Mouse (Mus musculus): ENCODE data around the gene Pcdh15. TPM values are rescaled to one million over a fixed set of nuclear protein-coding genes. Genes with fewer than 3 reads are reported as not detected.

The Pcdh15 gene
- polyA plus RNA-seq, 1 experiment from 2014 or later: 2.4 TPM

DNA sequence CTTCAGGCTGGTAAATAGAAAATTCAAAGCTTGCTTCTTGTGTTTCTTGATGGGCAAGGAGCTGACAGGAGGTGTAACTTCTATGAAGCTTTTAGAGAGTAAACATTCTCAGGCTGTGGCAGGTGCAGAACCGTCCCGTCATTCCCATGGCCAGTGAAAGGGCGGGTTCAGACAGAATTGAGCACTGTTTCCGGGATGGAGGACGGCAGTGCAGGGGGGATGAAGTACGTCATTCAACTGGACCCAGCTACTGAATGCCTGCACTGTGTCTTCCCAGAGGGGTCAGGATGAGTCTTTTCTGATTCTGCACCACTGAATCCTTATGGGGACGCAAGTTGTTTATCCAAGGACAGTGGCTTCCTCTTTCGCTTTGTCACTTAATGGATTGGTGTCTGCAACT, 727.2 kb downstream of the Pcdh15 start:
- 45% methylated on average over 8 of the region's 8 CpGs for WGBS
- Histone ChIP-seq H3K9me3 (no peaks in the 10 kb centered on the region), H3K4me2 (peak overlapping the region; percentile 38; the same call in 1 of the 2 replicates), H3K9ac (no peak overlapping the region), H3K36me3 (no peaks in the 10 kb centered on the region), H3K27ac (no peak overlapping the region), H3K4me1 (no peaks in the 10 kb centered on the region), H3K27me3 (replicated peaks) (no peaks in the 10 kb centered on the region), H3K4me3 (replicated peaks) (peak overlapping the region; percentile 27)
- ATAC-seq (ENCODE audit: insufficient read depth, low FRiP score, low read depth): peak; percentile 71; the same call in 1 of the 2 replicates

DNA sequence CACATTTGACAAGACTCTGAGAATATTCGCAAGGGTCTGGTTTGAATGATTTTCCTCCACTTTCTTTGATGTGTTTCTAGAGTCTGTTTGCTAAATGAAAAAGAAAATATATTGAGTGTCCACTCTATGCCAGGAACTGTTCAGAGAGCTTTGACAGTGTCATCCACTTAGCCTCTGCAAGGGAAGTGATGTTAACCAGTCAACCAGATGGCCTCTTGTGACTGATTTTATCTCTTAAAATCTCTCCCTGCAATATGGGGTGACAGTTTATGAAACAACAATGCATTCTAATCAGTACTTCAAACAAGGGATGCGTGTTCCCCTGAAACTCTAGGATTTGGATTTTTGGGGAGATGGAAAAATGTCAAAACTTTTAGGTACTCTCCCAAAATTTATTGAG, 729.6 kb downstream of the Pcdh15 start:
- Histone ChIP-seq H3K36me3 (no peaks in the 10 kb centered on the region), H3K9ac (no peak overlapping the region), H3K27me3 (replicated peaks) (no peaks in the 10 kb centered on the region), H3K27ac (no peak overlapping the region), H3K4me2 (no peak overlapping the region), H3K4me3 (replicated peaks) (no peak overlapping the region), H3K4me1 (no peaks in the 10 kb centered on the region), H3K9me3 (no peaks in the 10 kb centered on the region)
- 55% methylated on average over 2 of the region's 2 CpGs for WGBS
- no peak for ATAC-seq (ENCODE audit: insufficient read depth, low FRiP score, low read depth)

DNA sequence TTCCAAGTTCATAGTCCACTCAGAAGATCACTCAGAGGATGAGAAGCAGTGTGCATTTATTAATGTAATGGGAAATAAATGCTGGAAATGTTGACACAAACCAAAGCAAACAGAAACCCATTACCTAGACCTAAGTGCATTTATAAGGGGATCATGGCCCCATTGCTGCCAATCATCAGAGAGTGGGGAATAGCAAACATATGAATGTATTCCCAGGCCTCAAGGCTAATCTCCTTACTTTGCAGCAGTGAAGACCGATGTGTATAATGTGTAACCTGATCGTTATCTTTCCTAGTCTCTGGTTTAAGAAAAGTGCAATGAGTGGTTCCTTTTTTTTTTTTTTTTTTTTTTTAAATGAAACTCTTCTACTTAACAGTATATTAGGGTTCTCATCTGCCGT, 745.9 kb downstream of the Pcdh15 start:
- H3K4me1 ChIP-seq: no peaks in the 10 kb centered on the region
- peak; percentile 89 for ATAC-seq (ENCODE audit: insufficient read depth, low FRiP score, low read depth)
- H3K4me2 ChIP-seq: no peak overlapping the region
- H3K27ac ChIP-seq: no peak overlapping the region
- H3K36me3 ChIP-seq: no peaks in the 10 kb centered on the region
- 67% methylated on average over 3 of the region's 3 CpGs for WGBS
- H3K9ac ChIP-seq: no peak overlapping the region
- H3K4me3 ChIP-seq (replicated peaks): no peak overlapping the region
- H3K9me3 ChIP-seq: no peaks in the 10 kb centered on the region
- no peaks in the 10 kb centered on the region for H3K27me3 ChIP-seq (replicated peaks)

DNA sequence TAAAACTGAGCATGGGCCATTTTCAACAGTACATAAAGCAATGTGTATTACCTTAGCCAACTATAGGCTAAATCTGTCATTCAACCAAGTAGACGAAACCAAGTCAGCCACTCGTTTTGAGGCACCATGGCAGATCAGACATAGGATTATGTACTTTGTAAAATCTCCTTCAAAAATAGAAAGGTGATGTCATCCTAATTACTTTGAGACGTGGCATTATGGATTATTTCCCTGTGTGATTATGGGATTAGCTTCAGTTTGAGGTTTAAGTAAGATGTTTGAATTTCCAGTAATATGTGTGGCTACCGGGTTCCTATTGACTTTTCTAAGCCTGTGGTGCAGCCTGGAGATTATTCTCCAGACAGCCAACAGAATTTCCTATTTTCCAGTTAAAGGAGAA, 763.0 kb downstream of the Pcdh15 start:
- WGBS: 67% methylated on average over 4 of the region's 4 CpGs
- Histone ChIP-seq H3K9ac (no peak overlapping the region), H3K4me3 (replicated peaks) (no peak overlapping the region), H3K27me3 (replicated peaks) (no peaks in the 10 kb centered on the region), H3K4me1 (no peaks in the 10 kb centered on the region), H3K27ac (no peak overlapping the region), H3K4me2 (no peak overlapping the region), H3K36me3 (no peaks in the 10 kb centered on the region), H3K9me3 (no peaks in the 10 kb centered on the region)
- ATAC-seq (ENCODE audit: insufficient read depth, low FRiP score, low read depth): no peak

DNA sequence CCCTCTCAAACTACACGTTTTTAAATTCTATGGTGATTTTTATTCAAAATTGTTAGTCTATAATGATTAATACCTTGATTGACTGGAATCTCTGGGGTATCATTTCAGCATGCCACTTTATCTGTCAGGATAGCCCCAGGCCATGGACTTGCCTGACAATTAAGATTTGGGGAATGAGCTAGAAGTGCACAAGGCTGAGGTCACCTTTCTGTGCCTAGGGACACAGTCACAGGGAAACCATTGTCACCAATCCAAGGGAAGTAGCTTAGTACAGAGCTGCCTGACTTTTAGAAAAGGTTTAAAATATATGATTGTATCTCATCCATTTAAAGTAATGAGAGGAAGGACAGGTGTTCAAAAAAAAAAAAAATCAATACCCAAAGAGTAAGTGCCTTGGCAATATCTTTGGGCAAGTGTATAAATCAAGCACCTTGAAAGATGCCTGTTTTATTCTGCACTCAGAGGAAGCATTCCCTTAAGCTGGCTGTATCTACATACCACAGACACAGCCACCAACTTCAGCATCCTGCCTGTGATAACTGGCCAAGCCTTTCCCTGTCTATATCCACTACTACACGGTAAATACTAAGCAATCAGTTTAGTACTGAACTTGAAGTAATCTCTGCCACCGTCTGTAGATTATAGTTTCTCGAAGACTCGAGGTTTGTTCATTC, 779.0 kb downstream of the Pcdh15 start:
- no peaks in the 10 kb centered on the region for H3K4me1 ChIP-seq
- H3K4me2 ChIP-seq: no peak overlapping the region
- H3K9ac ChIP-seq: no peak overlapping the region
- no peak for ATAC-seq (ENCODE audit: insufficient read depth, low FRiP score, low read depth)
- H3K27me3 ChIP-seq (replicated peaks): no peaks in the 10 kb centered on the region
- 51% methylated on average over 5 of the region's 5 CpGs for WGBS
- H3K36me3 ChIP-seq: no peaks in the 10 kb centered on the region
- no peak overlapping the region for H3K4me3 ChIP-seq (replicated peaks)
- H3K9me3 ChIP-seq: no peaks in the 10 kb centered on the region
- no peak overlapping the region for H3K27ac ChIP-seq

DNA sequence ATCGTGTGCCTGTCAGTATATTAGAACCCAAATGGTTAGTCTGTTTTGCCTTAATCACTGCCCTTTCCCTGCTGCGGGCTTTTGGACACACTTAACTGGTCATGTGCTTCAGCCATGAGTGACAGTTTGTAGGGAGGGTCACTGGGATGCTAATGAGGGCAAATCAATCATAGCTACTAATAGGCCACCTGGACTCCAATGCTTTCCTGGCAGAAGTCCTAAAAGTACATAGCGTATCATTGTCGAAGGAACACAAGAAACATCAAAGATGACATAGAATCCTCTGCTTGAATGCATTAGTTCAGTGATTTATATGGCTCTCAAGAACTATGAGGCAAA, 779.6 kb downstream of the Pcdh15 start:
- ATAC-seq (ENCODE audit: insufficient read depth, low FRiP score, low read depth): no peak
- Histone ChIP-seq H3K36me3 (no peaks in the 10 kb centered on the region), H3K27ac (no peak overlapping the region)

DNA sequence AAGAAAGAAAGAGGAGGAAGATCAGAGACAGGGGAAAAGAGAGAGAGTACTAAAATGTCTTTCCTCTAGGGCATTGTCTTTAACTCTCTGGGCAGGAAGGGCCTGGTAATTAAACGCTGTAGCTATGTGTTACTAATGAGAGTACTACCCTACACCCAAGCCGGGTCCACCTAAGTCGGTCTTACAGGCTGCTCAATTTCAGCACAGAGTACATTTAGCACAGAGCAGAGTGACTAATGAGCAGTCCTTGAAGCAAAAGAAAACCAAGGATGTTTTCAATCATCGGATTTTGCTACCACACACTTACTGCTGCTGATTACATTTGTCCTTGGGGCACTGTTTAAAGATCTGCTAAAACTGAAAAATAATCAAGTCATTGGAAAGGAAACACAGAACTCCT, 788.6 kb downstream of the Pcdh15 start:
- no peak overlapping the region for H3K27ac ChIP-seq
- H3K4me3 ChIP-seq (replicated peaks): no peak overlapping the region
- no peak for ATAC-seq (ENCODE audit: insufficient read depth, low FRiP score, low read depth)
- no peaks in the 10 kb centered on the region for H3K27me3 ChIP-seq (replicated peaks)
- H3K9me3 ChIP-seq: no peaks in the 10 kb centered on the region
- H3K4me1 ChIP-seq: no peaks in the 10 kb centered on the region
- no peak overlapping the region for H3K4me2 ChIP-seq
- H3K36me3 ChIP-seq: no peaks in the 10 kb centered on the region
- no peak overlapping the region for H3K9ac ChIP-seq
- WGBS: 66% methylated on average over 4 of the region's 4 CpGs

More for the DNA sequence above, 779.6 kb downstream of the Pcdh15 start:
- WGBS: 56% methylated on average over 4 of the region's 4 CpGs
- H3K9me3 ChIP-seq: no peaks in the 10 kb centered on the region
- no peak overlapping the region for H3K9ac ChIP-seq
- no peak overlapping the region for H3K4me3 ChIP-seq (replicated peaks)
- no peak overlapping the region for H3K4me2 ChIP-seq
- no peaks in the 10 kb centered on the region for H3K4me1 ChIP-seq
- no peaks in the 10 kb centered on the region for H3K27me3 ChIP-seq (replicated peaks)

DNA sequence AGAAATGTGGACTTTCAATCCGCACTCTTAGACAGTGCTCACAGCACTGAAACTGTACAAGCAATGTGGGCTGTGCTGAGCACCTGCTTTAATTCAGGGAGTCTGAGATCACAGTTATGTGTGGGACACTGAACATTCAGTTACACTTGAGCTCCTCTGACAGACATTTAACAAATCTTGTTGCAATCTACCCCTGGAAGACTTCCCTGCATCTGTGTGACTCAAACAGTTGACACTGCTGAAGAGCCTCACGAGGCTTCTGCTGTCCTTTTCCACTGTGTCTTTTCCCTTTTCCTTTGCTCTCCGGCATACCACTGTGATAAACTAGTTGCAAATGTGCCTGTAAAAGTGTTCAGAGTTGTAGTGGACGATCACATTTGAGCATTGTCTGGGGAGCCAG, 793.1 kb downstream of the Pcdh15 start:
- Histone ChIP-seq H3K4me2 (no peak overlapping the region), H3K9ac (no peak overlapping the region), H3K36me3 (no peaks in the 10 kb centered on the region), H3K4me3 (replicated peaks) (no peak overlapping the region), H3K9me3 (no peaks in the 10 kb centered on the region), H3K4me1 (no peaks in the 10 kb centered on the region), H3K27ac (no peak overlapping the region), H3K27me3 (replicated peaks) (no peaks in the 10 kb centered on the region)
- no peak for ATAC-seq (ENCODE audit: insufficient read depth, low FRiP score, low read depth)
- 72% methylated on average over 4 of the region's 4 CpGs for WGBS

DNA sequence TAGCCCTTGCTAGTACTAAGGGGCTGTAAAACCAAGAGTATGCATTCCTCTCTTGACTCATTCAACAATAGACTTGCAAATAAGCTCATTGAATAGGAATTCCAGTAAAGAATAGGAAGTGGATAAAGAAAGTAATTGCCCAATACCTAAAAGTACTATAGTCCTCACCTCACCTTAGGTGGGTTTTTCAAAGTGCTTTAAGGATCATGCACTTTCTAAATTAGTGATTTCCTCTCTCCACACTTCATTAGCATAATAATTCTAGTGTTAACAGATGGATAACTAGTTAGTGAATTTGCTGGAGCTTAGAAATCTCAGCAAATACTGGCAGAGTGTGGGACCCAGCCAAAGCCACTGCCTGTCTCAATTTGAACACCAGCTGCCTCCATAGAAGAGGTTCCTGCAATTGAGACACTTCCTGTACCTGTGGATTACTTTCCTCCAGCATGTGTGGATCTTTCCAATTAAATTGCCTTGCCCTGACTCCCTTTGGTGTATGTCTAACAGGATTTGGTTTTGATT, 797.0 kb downstream of the Pcdh15 start:
- Histone ChIP-seq H3K9me3 (no peaks in the 10 kb centered on the region), H3K4me3 (replicated peaks) (no peak overlapping the region), H3K4me1 (no peaks in the 10 kb centered on the region), H3K27ac (no peak overlapping the region), H3K4me2 (no peak overlapping the region), H3K9ac (no peak overlapping the region), H3K27me3 (replicated peaks) (no peaks in the 10 kb centered on the region), H3K36me3 (no peaks in the 10 kb centered on the region)
- ATAC-seq (ENCODE audit: insufficient read depth, low FRiP score, low read depth): no peak

DNA sequence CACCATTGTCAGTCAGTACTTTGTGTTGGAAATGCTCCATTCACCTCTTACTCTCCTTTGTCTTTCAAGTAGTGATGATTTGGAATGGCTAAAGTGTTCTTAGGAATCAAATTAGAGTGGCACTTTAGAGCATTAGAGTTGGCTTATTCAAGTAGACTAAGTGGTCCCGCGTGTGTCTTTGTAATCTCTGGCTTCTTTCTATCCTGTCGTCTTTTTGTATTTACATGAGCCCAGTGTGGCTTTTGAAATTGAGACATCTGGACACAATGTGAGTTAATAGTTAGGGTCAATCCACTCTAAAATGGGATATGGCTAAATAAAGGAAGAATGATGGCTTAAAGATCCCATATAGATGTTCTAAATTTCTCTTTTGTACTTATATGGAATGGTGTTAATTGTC, 800.0 kb downstream of the Pcdh15 start:
- H3K4me3 ChIP-seq (replicated peaks): no peak overlapping the region
- H3K4me1 ChIP-seq: no peaks in the 10 kb centered on the region
- WGBS: 73% methylated on average over 3 of the region's 3 CpGs
- H3K9me3 ChIP-seq: no peaks in the 10 kb centered on the region
- H3K27ac ChIP-seq: no peak overlapping the region
- H3K27me3 ChIP-seq (replicated peaks): no peaks in the 10 kb centered on the region
- ATAC-seq (ENCODE audit: insufficient read depth, low FRiP score, low read depth): no peak
- H3K9ac ChIP-seq: no peak overlapping the region
- H3K36me3 ChIP-seq: no peaks in the 10 kb centered on the region
- H3K4me2 ChIP-seq: no peak overlapping the region

DNA sequence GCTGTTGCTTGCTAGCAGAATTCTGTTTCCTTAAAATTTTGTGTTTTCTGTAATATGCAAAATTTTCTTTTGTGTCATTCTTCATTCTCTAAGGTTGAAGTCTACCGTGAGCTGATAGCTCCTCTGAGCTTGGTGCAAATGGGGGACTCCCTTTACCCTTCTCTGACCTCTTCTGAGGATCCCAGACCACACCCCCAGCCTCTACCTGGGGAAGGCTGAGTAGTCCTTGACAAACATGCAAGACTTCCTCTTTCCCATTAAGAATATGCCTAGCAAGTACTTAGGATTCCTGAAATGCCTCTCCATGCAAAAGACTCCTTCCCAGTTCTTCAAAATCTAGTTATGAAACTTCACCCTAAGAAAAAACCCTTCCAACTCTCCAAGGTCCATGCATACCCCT, 808.5 kb downstream of the Pcdh15 start:
- H3K36me3 ChIP-seq: no peaks in the 10 kb centered on the region
- no peak overlapping the region for H3K27ac ChIP-seq
- no peak overlapping the region for H3K9ac ChIP-seq
- 64% methylated on average over 1 of the region's 1 CpGs for WGBS
- H3K27me3 ChIP-seq (replicated peaks): no peaks in the 10 kb centered on the region
- H3K4me3 ChIP-seq (replicated peaks): no peak overlapping the region
- H3K9me3 ChIP-seq: no peaks in the 10 kb centered on the region
- H3K4me1 ChIP-seq: no peaks in the 10 kb centered on the region
- no peak for ATAC-seq (ENCODE audit: insufficient read depth, low FRiP score, low read depth)
- H3K4me2 ChIP-seq: no peak overlapping the region

DNA sequence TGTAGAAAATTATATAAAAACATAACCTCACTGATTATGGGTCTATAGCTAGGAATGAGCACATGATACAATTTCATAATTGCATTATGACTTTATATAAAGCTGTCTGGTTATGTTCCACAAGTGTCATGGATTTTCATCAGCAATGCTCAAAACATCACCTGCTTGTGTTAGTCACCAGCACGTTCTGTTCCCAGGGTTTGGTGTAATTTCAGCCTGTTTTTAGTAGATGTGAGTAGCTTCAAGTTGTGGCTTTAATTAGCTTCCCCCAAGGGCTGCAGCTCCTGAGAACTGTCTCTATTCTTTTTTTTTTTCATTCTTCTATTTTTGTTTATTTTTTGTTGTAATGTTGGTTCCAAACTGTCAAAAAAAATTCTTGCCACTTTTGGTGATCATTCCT, 809.4 kb downstream of the Pcdh15 start:
- no peak overlapping the region for H3K9ac ChIP-seq
- H3K4me3 ChIP-seq (replicated peaks): no peak overlapping the region
- H3K27me3 ChIP-seq (replicated peaks): no peaks in the 10 kb centered on the region
- 63% methylated on average over 1 of the region's 1 CpGs for WGBS
- no peak overlapping the region for H3K27ac ChIP-seq
- no peak for ATAC-seq (ENCODE audit: insufficient read depth, low FRiP score, low read depth)
- no peaks in the 10 kb centered on the region for H3K4me1 ChIP-seq
- H3K36me3 ChIP-seq: no peaks in the 10 kb centered on the region
- no peaks in the 10 kb centered on the region for H3K9me3 ChIP-seq
- H3K4me2 ChIP-seq: no peak overlapping the region

DNA sequence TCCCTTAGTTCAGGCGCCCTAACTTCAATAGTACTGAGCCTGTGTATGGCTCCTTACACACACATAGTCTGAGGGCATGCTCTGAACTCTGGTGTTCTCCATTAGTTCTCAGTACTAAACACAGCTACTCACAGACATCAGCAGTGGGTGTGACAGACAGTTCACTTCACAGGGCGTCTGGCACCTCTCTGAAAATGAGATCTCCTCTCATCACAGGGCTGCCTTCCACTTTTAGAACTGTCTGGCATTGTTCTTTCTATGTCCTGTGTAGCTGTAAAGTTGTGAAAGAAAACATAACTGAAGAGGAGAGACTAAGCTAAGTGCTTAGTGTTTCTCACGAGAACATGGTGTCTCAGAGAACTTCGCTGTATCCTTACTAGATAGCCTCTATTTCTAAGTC, 816.0 kb downstream of the Pcdh15 start:
- H3K27ac ChIP-seq: no peak overlapping the region
- H3K9me3 ChIP-seq: no peaks in the 10 kb centered on the region
- H3K4me3 ChIP-seq (replicated peaks): no peak overlapping the region
- WGBS: 81% methylated on average over 4 of the region's 4 CpGs
- ATAC-seq (ENCODE audit: insufficient read depth, low FRiP score, low read depth): no peak
- H3K4me1 ChIP-seq: no peaks in the 10 kb centered on the region
- H3K36me3 ChIP-seq: no peaks in the 10 kb centered on the region
- H3K9ac ChIP-seq: no peak overlapping the region
- H3K4me2 ChIP-seq: no peak overlapping the region
- no peaks in the 10 kb centered on the region for H3K27me3 ChIP-seq (replicated peaks)

Data from stomach, embryonic 15.5 days (tissue).